Mouse (Mus musculus): ENCODE results near the gene Cacna1d.

- TF ChIP-seq EP300 (IDR thresholded peaks at IDR 0.05; ENCODE audit: low read length) (no peak), CTCF (conservative IDR thresholded peaks at IDR 0.05 in 1 of 2, IDR thresholded peaks at IDR 0.05 in 1 of 2; ENCODE audit: low read depth in 2 of 2, low read length in 2 of 2) (no peak), MAFK (IDR thresholded peaks at IDR 0.05; ENCODE audit: insufficient replicate concordance, low read length) (no peak), RCOR1 (conservative IDR thresholded peaks at IDR 0.05; ENCODE audit: low read depth, low read length) (no peak)
These were observed 249.0 kb downstream of the Cacna1d start for GRCm38 (mm10) chr14:30242166-30242817.

Data from CH12.LX (cell line).